Mouse (Mus musculus) heart, postnatal 0 days (tissue): ENCODE measurements around the gene Brf1.

Experiments
- CTCF ChIP-seq: IDR thresholded peaks from 2 replicates; pipeline ENCODE4 v1.5.1; 2016; ENCODE audit warnings: antibody characterized with exemption, control low read depth, low read depth
- EP300 ChIP-seq: IDR thresholded peaks from 2 replicates; pipeline ENCODE4 v1.6.1; 2016; ENCODE audit warnings: antibody characterized with exemption, low read depth

DNA sequence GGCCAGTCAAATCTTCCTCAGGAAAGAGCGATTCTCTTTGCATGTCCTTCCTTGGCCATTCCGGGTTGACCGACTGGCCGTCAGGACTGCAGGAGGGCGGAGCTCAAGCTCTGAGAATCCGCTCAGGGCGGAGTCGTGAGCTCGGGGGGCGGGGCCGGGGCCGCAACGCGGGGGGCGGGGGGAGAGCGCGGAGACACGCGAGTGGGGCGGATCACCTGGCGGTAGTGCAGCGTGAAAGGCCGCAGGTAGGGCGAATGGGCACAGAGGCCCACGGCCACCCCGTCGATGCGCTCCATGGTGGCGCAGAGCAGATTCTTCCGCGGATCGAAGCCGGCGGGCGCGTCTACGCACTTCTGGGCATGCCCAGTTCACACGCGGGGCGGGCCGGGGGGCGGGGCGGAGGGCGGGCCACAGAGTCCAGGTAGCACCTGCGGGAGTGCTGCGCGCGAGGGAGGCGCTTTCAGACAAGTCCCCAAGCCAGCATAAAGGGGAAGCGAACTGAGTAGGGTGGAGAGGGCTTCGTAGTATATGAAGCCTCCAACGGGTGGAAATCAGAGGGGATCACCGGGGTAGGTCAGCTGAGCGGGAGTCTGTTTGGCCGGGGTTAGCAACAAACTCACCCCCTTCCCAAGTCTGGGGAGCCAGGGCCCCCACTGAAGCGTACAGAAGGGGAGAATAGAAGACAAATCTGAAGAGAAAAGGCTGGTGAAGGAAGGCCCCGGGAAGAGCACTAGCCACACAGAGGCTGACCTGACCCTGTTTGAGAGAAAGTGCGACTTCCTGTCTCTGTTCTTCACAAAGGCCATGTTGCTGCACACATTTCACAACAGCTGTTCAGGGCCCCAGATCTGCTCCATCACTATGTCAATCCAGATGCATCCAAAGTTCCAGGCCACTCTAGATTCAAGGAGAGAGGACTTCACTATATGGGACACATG lies 58.5 kb downstream of the Brf1 start, which contains the start of gene Nudt14:
- no peak for TF ChIP-seq CTCF
- TF ChIP-seq EP300, result no peak
